Mouse (Mus musculus) heart, postnatal 25 days (tissue): Measurements from ENCODE around the gene Gm38394. TPM values are rescaled to one million over a fixed set of nuclear protein-coding genes. Genes with fewer than 3 reads are reported as not detected.

Source experiments
- DNase-seq: peaks from one replicate; pipeline ENCODE4 v3.0.0; 2022; ENCODE audit warnings: low spot score
- intact Hi-C: fragments of 180-260 bp; cut with DNase I; formaldehyde crosslinking; loops from one replicate; pipeline ENCODE4 v1.15.1; 2025
- total RNA-seq, 2 experiments: library from RNA; stranded (reverse); gene quantifications; 2 replicates each; pipeline ENCODE4 v1.2.3; 2021

Gene Gm38394
- total RNA-seq, 2 experiments from 2014 or later: 15.7 to 15.9 TPM

DNA sequence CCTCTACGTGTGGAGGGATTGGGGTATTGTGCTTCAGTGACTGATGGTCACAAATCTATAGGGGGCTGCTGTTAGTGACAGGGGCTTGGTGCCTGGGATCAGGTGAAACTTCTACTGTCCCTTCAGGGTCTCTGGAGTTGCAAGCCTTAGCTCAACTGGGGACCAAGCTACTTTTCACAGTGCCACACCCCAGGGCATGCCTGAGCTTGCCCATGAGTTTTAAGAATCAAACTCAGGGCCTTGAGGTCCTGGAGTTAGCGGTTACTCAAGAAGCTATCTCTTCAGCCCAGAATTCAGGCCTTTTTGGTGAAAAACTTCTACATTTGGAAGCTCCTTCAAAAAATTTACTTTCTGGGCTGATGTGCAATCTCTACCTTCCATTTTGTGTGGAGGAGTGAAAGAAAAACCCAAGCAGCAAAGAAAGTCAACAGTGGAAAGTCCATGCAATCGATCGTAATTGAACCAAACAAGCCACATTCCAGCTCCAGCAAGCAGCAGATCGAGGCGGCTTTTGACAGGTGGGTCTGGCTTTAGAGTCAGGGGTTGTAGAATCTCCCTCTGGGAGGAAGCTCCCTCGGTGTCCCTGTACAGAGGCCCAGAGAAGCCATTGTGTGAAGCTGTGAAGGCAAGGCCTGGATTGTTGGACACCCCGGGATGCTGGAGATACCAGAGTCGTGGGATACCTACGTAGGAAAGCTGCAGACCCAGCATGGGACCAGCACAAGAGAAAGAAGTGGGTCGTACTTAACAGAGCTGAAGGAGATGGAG is 3.3 kb upstream of the Gm38394 start:
- intact Hi-C loops: no loop called here
- no peak for DNase-seq

DNA sequence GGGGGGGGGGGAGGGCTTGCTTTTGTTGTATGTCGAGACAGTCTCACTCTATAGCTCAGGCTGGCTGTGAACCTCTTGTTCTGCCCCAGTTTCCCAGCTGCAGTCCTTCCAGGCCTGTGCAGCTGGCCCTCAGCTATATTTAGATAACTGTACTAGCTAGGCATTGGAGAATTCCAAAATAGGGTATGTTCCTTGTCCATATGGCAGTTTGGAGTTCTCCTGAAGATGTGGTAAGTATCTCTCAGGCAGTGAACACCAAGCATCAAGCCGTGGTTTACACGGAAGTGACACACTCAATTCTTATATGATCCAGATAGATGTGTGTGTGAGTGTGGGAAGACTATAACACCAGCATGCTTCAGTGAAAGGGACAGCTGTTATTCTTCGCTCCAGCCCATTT is 2.3 kb upstream of the Gm38394 start:
- intact Hi-C loops: no loop called here
- DNase-seq: no peak

DNA sequence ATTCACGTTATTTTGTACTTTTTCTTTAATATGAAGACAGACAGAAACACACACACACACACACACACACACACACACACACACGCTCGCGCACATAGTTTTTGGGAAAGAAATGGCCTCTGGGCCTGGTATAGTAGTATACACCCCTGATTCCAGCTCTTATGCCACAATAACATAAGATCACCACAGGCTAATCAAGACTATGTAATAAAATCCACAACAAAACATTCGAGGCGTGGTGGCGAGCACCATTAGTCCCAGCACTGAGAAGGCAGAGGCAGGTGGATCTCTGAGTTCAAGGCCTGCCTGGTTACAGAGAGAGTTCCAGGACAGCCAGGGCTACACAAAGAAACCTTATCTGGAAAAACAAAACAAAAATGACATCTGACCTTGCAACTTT is 1.8 kb upstream of the Gm38394 start:
- intact Hi-C loops: no loop called here
- no peak for DNase-seq

GRCm38 (mm10) chr1:133660466-133661202 is 484 bp downstream of the Gm38394 start, which contains the start of gene Zbed6:
Gene Zbed6, minus strand, starts transcription at chr1:133660885.
- peak; percentile 31 for DNase-seq
- intact Hi-C loops: loop anchor here (2.0 kb wide), 1 partner anchor 50 kb away; the partner anchor contains the start of gene Snrpe

GRCm38 (mm10) chr1:133658878-133659277 is 2.2 kb downstream of the Gm38394 start:
- no peak for DNase-seq
- intact Hi-C loops: no loop called here

DNA sequence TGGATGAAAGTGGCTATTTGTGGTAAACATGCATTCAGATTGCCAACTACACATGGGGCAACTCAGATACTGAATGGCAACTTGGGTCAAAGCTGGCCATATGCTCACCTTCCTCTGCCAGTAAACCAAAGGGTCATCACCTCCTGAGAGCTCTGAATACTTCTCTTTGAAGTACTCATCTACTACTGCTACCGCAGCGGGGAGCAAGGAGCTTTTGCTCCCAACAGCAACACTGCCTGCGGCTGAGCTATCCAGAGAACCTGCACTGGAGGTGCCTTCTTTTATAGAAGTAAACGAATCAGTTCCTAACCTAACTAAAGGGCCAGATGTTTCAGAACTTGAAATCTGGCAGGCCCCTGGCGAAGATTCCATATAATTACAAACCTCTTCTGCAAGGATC is 4.3 kb downstream of the Gm38394 start:
- DNase-seq: no peak
- intact Hi-C loops: no loop called here

DNA sequence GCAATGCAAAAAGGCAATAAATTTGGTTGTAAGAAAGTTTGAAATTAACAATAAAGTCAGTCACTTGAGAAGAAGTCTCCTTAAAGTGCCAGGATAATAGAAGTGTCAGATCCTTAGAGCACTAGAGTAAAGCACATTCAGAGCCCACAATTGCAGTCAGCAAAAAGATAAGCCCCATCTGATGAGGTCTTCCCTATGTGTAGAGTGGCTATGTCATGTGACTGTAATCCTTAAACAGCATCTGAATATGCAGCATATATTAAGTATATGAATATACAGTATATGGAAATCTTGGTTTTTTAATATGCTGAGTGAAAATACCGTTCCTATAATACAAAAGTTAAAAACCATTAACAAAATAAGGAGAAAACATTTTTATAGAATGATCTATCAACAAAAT is 8.1 kb downstream of the Gm38394 start:
- intact Hi-C loops: no loop called here

DNA sequence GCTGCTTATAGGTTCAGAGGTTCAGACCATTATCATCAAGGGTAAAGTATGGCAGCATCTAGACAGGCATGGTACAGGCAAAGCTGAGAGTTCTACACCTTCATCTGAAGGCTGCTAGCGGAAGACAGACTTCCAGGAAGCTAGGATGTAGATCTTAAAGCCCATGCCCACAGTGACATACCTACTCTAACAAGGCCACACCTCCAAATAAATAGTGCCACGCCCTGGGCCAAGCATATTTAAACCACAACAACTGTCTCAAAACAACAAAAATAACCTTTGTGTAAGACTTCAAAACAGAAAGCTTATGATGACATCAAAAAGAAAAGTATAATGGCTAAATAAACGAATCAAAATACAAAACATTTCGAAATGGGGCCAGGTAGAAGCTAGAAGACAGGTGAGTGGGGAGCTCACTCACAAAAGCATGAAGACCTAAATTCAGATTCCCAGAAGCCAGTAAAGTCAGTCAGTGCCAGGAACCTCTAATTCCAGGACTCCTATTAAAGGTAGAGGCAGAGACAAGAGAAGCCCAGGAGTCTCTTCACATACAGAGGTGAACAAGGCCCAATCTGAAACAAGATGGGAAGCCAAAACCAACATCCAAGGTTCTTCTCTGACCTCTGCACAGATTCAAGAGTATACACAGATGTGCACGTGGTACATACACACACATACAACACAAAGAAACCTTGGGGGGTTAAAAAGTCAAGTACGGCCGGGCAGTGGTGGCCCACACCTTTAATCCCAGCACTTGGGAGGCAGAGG is 10.6 kb downstream of the Gm38394 start:
- intact Hi-C loops: no loop called here

More for the DNA sequence above, 8.1 kb downstream of the Gm38394 start:
- no peak for DNase-seq

GRCm38 (mm10) chr1:133645652-133646051 is 15.5 kb downstream of the Gm38394 start:
- intact Hi-C loops: no loop called here
- no peak for DNase-seq

More for the DNA sequence above, 10.6 kb downstream of the Gm38394 start:
- no peak for DNase-seq

- intact Hi-C loops: no loop called here
- DNase-seq: no peak
Measured at GRCm38 (mm10) chr1:133641163-133641562, 20.0 kb downstream of the Gm38394 start.

GRCm38 (mm10) chr1:133638517-133638916 is 22.6 kb downstream of the Gm38394 start:
- intact Hi-C loops: no loop called here
- DNase-seq: no peak

GRCm38 (mm10) chr1:133632168-133632567 is 28.9 kb downstream of the Gm38394 start:
- intact Hi-C loops: loop anchor here (5.0 kb wide), 1 partner anchor 265 kb away; no protein-coding TSS in a partner anchor
- no peak for DNase-seq

GRCm38 (mm10) chr1:133625052-133625451 is 36.1 kb downstream of the Gm38394 start:
- intact Hi-C loops: no loop called here
- DNase-seq: no peak

DNA sequence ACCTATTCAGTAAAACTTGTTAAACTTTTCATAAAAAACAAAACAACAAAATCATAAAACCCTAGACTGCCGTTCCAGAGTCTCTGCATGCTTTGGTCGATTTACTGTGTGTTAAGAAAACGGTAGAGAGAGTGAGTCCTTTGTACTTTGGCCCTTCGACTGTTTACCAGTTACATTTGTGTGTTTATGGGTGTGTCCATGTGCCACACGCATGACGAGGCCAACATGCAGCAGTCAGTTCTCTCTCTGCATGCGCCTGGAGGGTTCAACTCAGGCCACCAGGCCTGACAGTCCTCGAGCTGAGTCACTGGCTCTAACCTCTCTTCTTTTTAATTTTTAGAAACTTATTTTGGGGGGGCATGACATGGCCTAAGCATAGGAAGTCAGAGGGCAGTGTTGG is 42.8 kb downstream of the Gm38394 start:
- no peak for DNase-seq
- intact Hi-C loops: loop anchor here (10.0 kb wide), 2 partner anchors 474 to 574 kb away; partner anchors contain the start of gene Pik3c2b

GRCm38 (mm10) chr1:133617908-133618307 is 43.2 kb downstream of the Gm38394 start:
- DNase-seq: no peak
- intact Hi-C loops: loop anchor here (10.0 kb wide), 2 partner anchors 473 to 573 kb away; partner anchors contain the start of gene Pik3c2b

- no peak for DNase-seq
- intact Hi-C loops: loop anchor here (10.0 kb wide), 2 partner anchors 469 to 569 kb away; partner anchors contain the start of gene Pik3c2b
Measured at GRCm38 (mm10) chr1:133613817-133614216, 47.3 kb downstream of the Gm38394 start.

- no peak for DNase-seq
- intact Hi-C loops: loop anchor here (2.0 to 10.0 kb wide), 4 partner anchors 49 to 567 kb away; partner anchors contain the start of genes Gm38394, Pik3c2b and Zbed6
Measured at GRCm38 (mm10) chr1:133611436-133611835, 49.7 kb downstream of the Gm38394 start.

GRCm38 (mm10) chr1:133610601-133611000 is 50.5 kb downstream of the Gm38394 start:
- intact Hi-C loops: loop anchor here (1.0 to 10.0 kb wide), 6 partner anchors 50 to 566 kb away; partner anchors contain the start of genes Gm38394, Pik3c2b and Zbed6
- no peak for DNase-seq

GRCm38 (mm10) chr1:133609771-133610502 is 51.2 kb downstream of the Gm38394 start, which contains the start of gene Snrpe:
Gene Snrpe, minus strand, starts transcription at chr1:133610291.
- intact Hi-C loops: loop anchor here (1.0 to 10.0 kb wide), 6 partner anchors 51 to 565 kb away; partner anchors contain the start of genes Gm38394, Pik3c2b and Zbed6
- DNase-seq: peak; percentile 87
